Mouse (Mus musculus): ENCODE results near the gene Phc3. TPM values are rescaled to one million over a fixed set of nuclear protein-coding genes. Genes with fewer than 3 reads are reported as not detected.
"Not testable (repeated sequence)": the region's sequence is repeated elsewhere in the genome, so short reads cannot be mapped to it uniquely, and the experiment has no call there.

Gene Phc3
- total RNA-seq, 1 experiment from 2014 or later = 44.8 TPM

DNA sequence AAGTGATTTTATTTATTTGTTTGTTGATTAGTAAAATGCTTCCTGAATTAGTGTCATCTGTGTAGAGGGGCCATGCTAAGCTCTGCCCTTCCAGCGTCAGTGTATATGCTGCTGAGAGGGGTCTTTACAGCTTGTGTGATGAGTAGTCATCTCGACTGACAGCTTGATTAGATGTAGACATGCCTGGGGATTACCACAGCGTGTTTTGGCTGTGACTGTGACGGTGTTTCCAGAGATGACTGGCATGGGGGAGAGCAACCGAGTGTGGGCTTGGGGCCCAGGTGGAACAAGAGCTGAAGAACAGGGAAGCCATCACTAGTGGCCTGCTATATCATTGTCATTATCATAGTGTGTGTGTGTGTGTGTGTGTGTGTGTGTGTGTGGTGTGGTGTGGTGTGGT is 100.6 kb downstream of the Phc3 start:
- DNase-seq = no peak

DNA sequence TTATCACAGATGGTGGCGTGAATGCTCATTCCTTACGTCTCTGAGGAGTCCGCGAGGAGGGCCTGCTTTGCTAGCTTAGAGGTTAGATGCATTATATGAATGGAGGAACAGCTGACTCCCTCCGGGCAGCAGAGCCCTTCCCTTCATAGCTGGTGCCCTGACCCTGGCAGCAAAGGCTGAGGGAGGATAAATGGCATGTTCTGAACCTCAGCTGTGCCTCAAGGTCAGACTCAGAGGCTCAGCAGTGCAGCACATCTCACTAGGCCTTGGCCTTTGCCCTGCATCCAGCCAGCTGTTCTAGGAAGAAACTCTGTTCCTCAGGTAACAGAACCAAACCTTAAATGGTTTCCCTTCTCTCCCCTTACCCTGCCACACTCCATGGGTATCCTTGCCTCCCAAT is 101.0 kb downstream of the Phc3 start:
- peak; percentile 17 for DNase-seq

DNA sequence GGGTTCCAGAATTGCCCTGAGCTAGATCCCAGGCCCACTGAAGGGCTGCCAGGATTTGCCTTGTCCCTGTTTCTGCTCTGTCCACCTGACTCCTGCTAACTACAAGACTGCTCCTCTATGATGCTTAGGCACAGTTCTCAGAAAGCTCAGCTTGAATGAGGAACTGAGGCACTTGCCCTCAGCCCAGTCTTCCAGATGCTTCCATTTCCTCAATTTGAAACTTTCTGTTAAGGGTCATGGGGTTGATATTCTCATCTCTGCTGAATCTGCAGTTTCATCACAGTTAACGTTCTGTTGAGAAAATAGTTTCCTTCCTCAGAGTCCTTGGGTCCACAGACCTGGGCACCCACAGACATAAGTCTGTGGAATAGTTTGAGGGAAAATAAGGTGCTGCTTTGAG is 104.6 kb downstream of the Phc3 start:
- no peak for DNase-seq

- no peak for DNase-seq
These were observed 105.3 kb downstream of the Phc3 start for GRCm38 (mm10) chr3:30863712-30864435.

DNA sequence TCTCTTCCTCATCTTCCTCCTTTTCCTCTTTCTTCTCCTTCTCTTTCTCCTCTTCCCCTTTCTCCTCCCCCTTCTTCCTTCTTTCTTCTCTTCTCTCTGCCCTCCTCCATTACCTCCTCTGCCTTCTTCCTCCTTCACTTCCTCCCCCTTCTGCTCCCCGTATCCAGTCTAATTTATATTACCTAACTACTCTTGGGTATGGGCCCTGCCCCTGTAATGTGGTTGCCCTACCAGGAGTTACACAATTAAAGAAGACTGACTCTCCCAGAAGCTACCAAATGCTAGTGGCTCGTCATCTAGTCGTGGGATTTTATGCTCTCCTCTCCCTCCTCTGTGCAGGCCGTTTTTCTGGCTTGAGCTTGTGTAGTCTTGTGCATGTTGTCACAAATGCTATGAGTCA is 108.5 kb downstream of the Phc3 start:
- no peak for DNase-seq

- not testable (repeated sequence) for DNase-seq
These were observed 109.6 kb downstream of the Phc3 start for GRCm38 (mm10) chr3:30859599-30859998.

- DNase-seq = peak; percentile 76
These were observed 113.4 kb downstream of the Phc3 start, which contains the start of gene Gpr160 for GRCm38 (mm10) chr3:30855604-30856458. Gene Gpr160, plus strand, starts transcription at chr3:30855950.

GRCm38 (mm10) chr3:30853596-30853995 is 115.6 kb downstream of the Phc3 start:
- no peak for DNase-seq

- no peak for DNase-seq
These were observed 117.8 kb downstream of the Phc3 start for GRCm38 (mm10) chr3:30851422-30851821.

Other genes starting within 250 kb of the Phc3 start
- not detected in 2 replicates for gene Samd7, start 223.1 kb downstream of the Phc3 start, total RNA-seq (2021)
- 103 and 131 TPM in 2 replicates for gene Sec62, start 176.5 kb downstream of the Phc3 start, total RNA-seq (2021)
- 0.67 and 0.91 TPM in 2 replicates for gene Gpr160, start 113.5 kb downstream of the Phc3 start, total RNA-seq (2021)
- 52.6 and 56.7 TPM in 2 replicates for gene Prkci, start 26.3 kb upstream of the Phc3 start, total RNA-seq (2021)
- gene Skil, start 125.6 kb upstream of the Phc3 start, total RNA-seq (2021) = 32.9 and 39.3 TPM in 2 replicates
- gene Cldn11, start 180.5 kb upstream of the Phc3 start, total RNA-seq (2021) = 6.6 and 9.4 TPM in 2 replicates

All from adrenal gland, postnatal 25 days (tissue).